Mouse (Mus musculus): ENCODE results near the gene Gm10322. TPM values are rescaled to one million over a fixed set of nuclear protein-coding genes. Genes with fewer than 3 reads are reported as not detected.

Gene Gm10322
- not detected in 2 replicates for total RNA-seq (2014; fragmentation: Nextera tagmentation)
- not detected in 2 replicates for total RNA-seq (2017)

DNA sequence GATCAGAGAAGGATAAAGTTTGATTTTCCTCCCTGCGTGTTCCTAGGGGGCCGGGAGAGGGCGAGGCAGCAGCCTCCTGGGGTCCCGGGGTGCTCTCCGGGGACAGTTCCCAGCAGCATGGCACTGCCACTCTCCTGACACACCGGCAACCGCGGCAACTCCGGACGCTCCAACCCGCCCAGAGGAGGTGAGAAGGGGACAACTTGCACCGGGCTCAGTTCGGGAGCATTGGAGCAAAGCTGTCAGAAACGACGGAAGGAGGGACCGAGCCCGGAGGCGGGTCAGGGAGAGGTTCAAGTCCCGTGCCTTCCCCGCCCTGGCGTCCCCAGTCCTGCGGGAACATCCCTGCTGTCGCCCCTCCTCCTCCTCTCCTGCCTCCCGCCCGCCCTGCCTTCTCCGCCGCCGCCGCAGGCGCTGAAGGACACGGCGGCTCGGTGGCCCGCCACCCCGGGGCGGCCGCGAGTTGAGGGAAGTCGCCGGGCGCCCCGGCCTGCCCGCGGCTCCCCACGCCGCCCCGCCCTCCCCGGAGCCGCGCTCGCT, at the start of gene Gm10322:
Gene Gm10322, plus strand, starts transcription at position 83 of the 540 bp plus-strand sequence.
- ATAC-seq (replicated peaks; ENCODE audit: poor library complexity, severe bottlenecking) = peak; percentile 36

GRCm38 (mm10) chr10:59566968-59567367, 48.9 kb upstream of the Gm10322 start:
- ATAC-seq (replicated peaks; ENCODE audit: poor library complexity, severe bottlenecking) = no peak

- no peak for ATAC-seq (replicated peaks; ENCODE audit: poor library complexity, severe bottlenecking)
Observed at GRCm38 (mm10) chr10:59568665-59569480, 47.0 kb upstream of the Gm10322 start.

DNA sequence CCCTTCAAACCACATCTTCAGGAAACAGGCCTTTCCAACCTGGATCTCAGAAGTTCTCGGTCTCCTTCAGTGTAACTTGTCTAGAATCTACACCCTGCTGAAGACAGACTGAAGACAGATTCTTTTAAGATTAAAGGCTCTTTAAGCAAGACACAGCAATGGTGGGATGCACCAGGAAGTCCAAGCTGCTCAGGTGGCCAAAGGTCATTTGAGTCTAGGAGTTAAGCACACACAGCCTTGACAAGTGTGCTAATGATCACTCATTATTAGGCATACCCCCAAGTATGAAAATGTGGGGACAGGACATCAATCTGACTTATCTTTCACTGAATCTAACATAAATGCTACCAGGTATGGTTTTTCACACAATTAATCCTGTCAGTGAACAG, 46.4 kb upstream of the Gm10322 start:
- no peak for ATAC-seq (replicated peaks; ENCODE audit: poor library complexity, severe bottlenecking)

- ATAC-seq (replicated peaks; ENCODE audit: poor library complexity, severe bottlenecking) = no peak
Observed at GRCm38 (mm10) chr10:59570360-59570759, 45.5 kb upstream of the Gm10322 start.

DNA sequence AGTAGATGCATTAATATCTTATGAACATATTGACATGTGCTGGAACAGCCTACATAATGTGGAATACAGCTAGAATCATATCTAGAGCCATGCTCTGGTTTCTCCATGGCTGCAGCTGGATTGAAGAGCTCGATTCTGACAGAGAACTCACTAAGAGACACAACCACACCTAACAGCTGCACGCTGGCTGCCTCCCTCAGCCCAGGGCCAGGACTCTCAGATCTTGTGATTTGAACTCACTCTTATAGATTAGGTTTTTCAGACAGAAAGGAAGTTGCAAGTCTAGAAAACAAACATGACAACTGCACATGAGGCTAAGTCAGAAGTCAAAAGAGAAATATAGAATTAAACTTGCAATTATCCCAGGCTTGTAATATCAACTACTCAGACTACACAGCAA, 45.1 kb upstream of the Gm10322 start:
- no peak for ATAC-seq (replicated peaks; ENCODE audit: poor library complexity, severe bottlenecking)

- peak; percentile 93 for ATAC-seq (replicated peaks; ENCODE audit: poor library complexity, severe bottlenecking)
Observed at GRCm38 (mm10) chr10:59571273-59571672, 44.6 kb upstream of the Gm10322 start.

DNA sequence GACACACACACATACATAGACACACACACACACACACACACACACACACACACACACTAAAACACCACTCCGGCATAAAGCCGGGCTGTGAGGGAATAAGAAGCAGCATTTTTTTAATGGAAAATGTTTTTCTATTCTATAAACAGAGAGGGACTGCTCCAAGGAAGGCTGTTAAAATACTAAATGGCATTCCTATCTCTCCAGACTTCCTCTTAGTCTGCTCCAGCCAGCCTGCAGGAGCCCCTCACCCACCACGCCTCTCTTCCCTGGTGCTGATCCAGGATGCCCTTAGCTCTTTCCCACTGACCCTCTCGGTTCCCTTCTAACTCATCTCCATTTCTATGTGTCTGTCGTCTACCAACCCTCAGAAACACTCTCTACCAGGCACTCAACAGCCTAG, 43.9 kb upstream of the Gm10322 start:
- no peak for ATAC-seq (replicated peaks; ENCODE audit: poor library complexity, severe bottlenecking)

GRCm38 (mm10) chr10:59576305-59576704, 39.6 kb upstream of the Gm10322 start:
- no peak for ATAC-seq (replicated peaks; ENCODE audit: poor library complexity, severe bottlenecking)

GRCm38 (mm10) chr10:59577871-59578801, 37.7 kb upstream of the Gm10322 start:
- ATAC-seq (replicated peaks; ENCODE audit: poor library complexity, severe bottlenecking) = peak; percentile 91

- no peak for ATAC-seq (replicated peaks; ENCODE audit: poor library complexity, severe bottlenecking)
Observed at GRCm38 (mm10) chr10:59579645-59580044, 36.2 kb upstream of the Gm10322 start.

GRCm38 (mm10) chr10:59580593-59581149, 35.2 kb upstream of the Gm10322 start:
- no peak for ATAC-seq (replicated peaks; ENCODE audit: poor library complexity, severe bottlenecking)

GRCm38 (mm10) chr10:59581826-59582543, 33.9 kb upstream of the Gm10322 start:
- no peak for ATAC-seq (replicated peaks; ENCODE audit: poor library complexity, severe bottlenecking)

DNA sequence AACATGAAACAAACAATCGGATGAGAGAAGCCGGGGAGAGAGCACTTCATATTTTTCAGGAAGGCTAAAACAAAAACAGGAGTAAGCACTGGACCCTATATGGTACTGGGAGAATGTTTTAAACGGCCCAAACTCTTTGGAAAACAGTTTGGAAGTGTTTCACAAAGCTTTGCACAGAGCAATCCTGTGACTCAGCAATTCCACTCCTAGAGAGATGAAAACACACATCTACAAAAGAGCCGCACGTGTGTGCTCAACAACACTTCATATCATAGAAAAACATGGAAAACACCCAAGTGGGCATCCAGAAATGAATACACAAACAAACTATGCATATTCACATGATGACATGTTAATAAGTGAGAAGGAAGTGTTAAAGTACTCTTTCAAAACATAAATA, 30.2 kb upstream of the Gm10322 start:
- ATAC-seq (replicated peaks; ENCODE audit: poor library complexity, severe bottlenecking) = no peak

- no peak for ATAC-seq (replicated peaks; ENCODE audit: poor library complexity, severe bottlenecking)
Observed at GRCm38 (mm10) chr10:59586821-59587220, 29.0 kb upstream of the Gm10322 start.

GRCm38 (mm10) chr10:59588135-59588534, 27.7 kb upstream of the Gm10322 start:
- no peak for ATAC-seq (replicated peaks; ENCODE audit: poor library complexity, severe bottlenecking)

DNA sequence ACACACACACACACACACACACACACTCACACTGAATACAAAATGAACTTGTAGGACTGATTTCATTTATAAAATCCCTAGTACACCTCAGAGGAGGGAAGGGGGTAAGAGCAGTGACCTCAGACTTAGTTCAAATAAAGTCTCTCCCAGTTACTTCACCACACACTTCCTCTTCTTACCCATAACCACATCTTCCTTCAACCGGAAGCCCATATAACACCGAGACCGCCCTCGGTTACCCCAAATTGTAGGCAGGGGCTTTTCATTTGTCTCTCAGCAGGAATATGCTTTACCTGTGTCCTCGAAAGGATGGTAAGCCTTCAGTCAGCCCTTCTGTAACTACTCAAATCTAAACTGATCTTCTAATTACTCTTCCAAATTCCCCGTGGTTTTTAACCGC, 26.4 kb upstream of the Gm10322 start:
- ATAC-seq (replicated peaks; ENCODE audit: poor library complexity, severe bottlenecking) = peak; percentile 97

DNA sequence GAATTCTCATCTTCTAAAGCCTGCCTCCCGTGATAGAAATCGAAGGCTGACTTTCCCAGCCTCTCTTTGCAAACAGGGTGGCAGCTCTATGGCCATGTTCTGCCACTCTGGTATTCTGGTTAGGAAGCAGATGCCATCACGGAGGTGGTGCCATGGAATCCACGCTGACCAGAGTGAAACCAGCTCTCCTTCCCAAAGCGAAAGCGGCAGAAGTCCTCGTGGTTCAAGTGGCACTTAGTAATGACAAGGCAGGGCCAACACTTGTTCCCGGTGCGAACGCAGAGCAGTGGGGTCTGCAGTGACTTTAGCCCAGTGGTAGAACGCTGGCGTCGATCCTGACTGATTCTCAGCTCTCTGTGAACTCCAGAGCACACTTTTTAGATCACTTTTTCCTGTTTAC, 26.0 kb upstream of the Gm10322 start:
- ATAC-seq (replicated peaks; ENCODE audit: poor library complexity, severe bottlenecking) = peak; percentile 70

DNA sequence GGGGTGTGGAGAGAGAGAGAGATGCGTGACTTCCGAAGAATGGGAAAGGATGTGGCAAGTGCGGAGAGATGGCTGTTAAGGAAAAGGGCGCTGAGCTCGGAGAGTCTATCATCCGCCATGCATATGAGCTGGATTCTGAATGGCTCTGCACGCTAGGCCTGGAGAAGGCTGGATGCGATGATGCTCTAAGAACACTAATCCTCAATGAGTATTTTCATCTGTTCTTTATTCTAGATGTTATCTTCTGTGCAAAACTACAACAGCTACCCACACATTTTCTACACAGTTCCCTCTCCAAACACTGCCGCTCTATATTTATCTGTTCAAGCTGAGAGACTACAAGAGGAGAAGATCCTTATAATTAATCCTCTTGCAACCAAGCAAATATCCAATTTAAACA, 25.3 kb upstream of the Gm10322 start:
- ATAC-seq (replicated peaks; ENCODE audit: poor library complexity, severe bottlenecking) = no peak

Data from granulocyte monocyte progenitor cell, adult 5-6 weeks (primary cell).